Mouse (Mus musculus): ENCODE results near the gene Rpp30. TPM values are rescaled to one million over a fixed set of nuclear protein-coding genes. Genes with fewer than 3 reads are reported as not detected.

The Rpp30 gene
- polyA plus RNA-seq, 1 experiment from 2014 or later = 92.1 TPM

GRCm38 (mm10) chr19:36128440-36128839 lies 44.9 kb downstream of the Rpp30 start:
- DNase-seq (ENCODE audit: low spot score) = no peak

DNA sequence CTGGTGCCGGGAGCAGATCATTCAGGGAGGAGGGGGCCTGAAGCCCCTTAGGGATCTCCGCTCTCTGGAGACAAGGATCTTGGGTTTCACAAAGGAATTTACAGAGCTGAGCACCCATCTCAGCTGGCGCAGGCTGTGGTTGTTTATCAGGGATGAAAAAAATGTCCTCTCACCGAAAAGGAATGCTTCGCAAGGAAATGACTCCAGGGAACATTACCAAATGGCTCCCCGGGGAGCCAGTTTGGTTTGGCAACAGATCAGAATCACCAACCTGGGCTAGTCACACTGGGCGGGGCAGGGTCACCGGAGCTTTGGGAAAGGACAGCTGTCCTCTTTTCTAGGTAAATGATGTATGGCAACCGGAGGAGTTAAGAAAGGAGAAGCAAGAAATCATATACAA lies 45.7 kb downstream of the Rpp30 start:
- DNase-seq (ENCODE audit: low spot score) = no peak

DNA sequence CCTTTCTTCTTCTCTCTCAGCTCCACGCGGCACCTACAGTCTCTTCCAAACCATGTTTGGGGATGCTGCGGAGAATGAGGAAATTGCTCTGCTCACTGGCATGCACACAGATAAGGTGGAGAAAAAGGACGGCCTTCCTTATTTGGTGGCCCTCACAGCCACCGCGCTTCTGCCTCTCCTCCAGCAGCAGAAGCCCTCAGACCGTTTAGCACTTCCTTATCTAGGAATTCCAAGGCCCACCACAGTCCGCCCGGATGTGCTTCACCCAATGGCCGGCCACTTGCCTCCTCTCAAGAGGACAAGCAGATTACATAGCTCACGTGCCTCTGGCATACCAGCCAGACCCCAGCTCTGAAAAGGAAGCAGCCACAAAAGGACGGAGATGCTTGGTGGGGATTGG lies 46.1 kb downstream of the Rpp30 start:
- no peak for DNase-seq (ENCODE audit: low spot score)

- no peak for DNase-seq (ENCODE audit: low spot score)
These were observed 46.7 kb downstream of the Rpp30 start for GRCm38 (mm10) chr19:36130181-36130580.

GRCm38 (mm10) chr19:36131990-36132389 lies 48.5 kb downstream of the Rpp30 start:
- no peak for DNase-seq (ENCODE audit: low spot score)

GRCm38 (mm10) chr19:36133064-36133463 lies 49.5 kb downstream of the Rpp30 start:
- no peak for DNase-seq (ENCODE audit: low spot score)

- DNase-seq (ENCODE audit: low spot score) = no peak
These were observed 50.2 kb downstream of the Rpp30 start for GRCm38 (mm10) chr19:36133731-36134130.

DNA sequence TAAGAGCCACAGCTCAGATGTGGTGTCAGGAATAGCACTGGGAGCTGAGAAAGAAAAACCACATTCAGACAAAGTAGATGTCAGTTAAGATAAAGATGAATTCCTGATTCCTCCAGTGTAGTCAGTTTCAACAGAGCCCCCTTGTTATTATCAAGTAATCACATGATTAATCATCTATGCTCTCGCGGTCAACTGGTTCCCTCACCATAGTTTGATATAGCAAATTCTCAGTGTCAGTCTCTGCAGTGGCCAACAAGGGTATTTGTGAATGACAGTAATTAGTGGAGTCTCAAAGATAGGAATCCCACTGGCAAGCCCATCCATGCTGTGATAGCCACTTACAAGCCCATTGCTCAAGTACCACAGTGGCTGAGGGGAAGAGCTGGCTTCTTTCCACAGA lies 60.1 kb downstream of the Rpp30 start:
- no peak for DNase-seq (ENCODE audit: low spot score)

- no peak for DNase-seq (ENCODE audit: low spot score)
These were observed 65.1 kb downstream of the Rpp30 start for GRCm38 (mm10) chr19:36148578-36148977.

DNA sequence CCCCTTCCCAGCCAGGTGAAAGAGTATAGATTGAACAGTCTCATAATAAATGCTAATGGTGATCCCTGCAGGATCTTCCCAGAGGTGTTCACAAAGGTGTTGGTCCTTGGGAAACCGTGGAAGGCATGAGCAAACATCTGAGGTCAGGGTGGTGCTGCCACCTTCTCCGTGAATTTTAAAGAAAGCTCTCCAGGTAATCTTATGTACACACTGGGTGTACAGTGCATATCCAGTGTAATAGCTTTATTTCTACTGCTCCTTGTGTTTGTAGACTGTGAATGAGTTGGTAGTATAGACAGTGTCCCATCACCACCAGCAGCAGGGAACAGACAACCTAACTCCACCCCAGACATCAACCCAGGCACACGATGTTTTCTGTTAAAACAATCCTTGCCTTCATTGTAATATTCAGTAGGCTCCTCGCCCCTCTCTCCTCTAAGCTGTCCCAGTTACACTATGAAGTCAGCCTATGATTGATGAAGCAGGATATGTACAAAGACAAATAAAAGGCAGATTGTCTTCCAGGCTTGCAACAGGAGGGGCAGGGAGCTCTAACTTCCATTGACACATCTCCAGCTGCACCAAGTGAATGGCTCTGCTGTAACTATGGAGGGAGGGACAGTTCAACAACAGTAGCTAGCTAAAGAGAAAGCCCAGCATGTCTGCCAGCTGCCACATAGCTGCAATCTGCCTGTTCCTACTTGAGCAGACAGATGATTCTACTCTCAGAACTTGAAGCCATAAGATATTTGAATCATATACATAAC lies 66.9 kb downstream of the Rpp30 start:
- DNase-seq (ENCODE audit: low spot score) = no peak

Other genes starting within 250 kb of the Rpp30 start
- gene Htr7, start 26.2 kb upstream of the Rpp30 start, polyA plus RNA-seq (2015; fragmentation: Nextera tagmentation; extraction: Ambion mirVana) = 3.0 and 3.2 TPM in 2 replicates
- 0.10 and 0.22 TPM in 2 replicates for gene Ankrd1, start 36.4 kb downstream of the Rpp30 start, polyA plus RNA-seq (2015; fragmentation: Nextera tagmentation; extraction: Ambion mirVana)

Data from thymus, postnatal 0 days (tissue).